Mouse (Mus musculus): ENCODE measurements around the gene Srp14.

The Srp14 gene

GRCm38 (mm10) chr2:118491281-118491731, 11.8 kb upstream of the Srp14 start:
- CTCF ChIA-PET: interaction anchor here (0.6 to 1.3 kb wide), 5 partner anchors 38 to 452 kb away, joined by 3 to 10 read pairs (median 4); no protein-coding TSS in a partner anchor

- CTCF ChIA-PET: interaction anchor here (0.6 to 0.7 kb wide), 2 partner anchors 105 to 130 kb away, joined by 3 to 4 read pairs; no protein-coding TSS in a partner anchor
These were observed 11.0 kb upstream of the Srp14 start for GRCm38 (mm10) chr2:118490241-118491091.

GRCm38 (mm10) chr2:118487806-118488205, 8.3 kb upstream of the Srp14 start:
- CTCF ChIA-PET: interaction anchor here (0.7 to 1.3 kb wide), 3 partner anchors 117 to 150 kb away, joined by 3 to 5 read pairs (median 3); no protein-coding TSS in a partner anchor

- CTCF ChIA-PET: interaction anchor here (0.5 to 1.3 kb wide), 3 partner anchors 14 to 117 kb away, joined by 5 to 10 read pairs (median 5); no protein-coding TSS in a partner anchor
These were observed 7.4 kb upstream of the Srp14 start for GRCm38 (mm10) chr2:118486933-118487332.

GRCm38 (mm10) chr2:118485415-118485814, 5.9 kb upstream of the Srp14 start:
- CTCF ChIA-PET: interaction anchor here (0.6 to 0.9 kb wide), 3 partner anchors 55 to 120 kb away, joined by 3 read pairs; no protein-coding TSS in a partner anchor

GRCm38 (mm10) chr2:118484386-118484898, 4.9 kb upstream of the Srp14 start:
- CTCF ChIA-PET: no interaction called here

- CTCF ChIA-PET: no interaction called here
These were observed 3.5 kb upstream of the Srp14 start for GRCm38 (mm10) chr2:118483032-118483431.

- CTCF ChIA-PET: no interaction called here
These were observed 1.4 kb upstream of the Srp14 start for GRCm38 (mm10) chr2:118480886-118481285.

GRCm38 (mm10) chr2:118478833-118479549, 520 bp downstream of the Srp14 start:
- CTCF ChIA-PET: interaction anchor here (0.5 kb wide), 1 partner anchor 103 kb away, joined by 3 read pairs; no protein-coding TSS in a partner anchor

GRCm38 (mm10) chr2:118468354-118468753, 11.2 kb downstream of the Srp14 start:
- CTCF ChIA-PET: no interaction called here

GRCm38 (mm10) chr2:118466601-118467000, 12.9 kb downstream of the Srp14 start:
- CTCF ChIA-PET: interaction anchor here (0.8 kb wide), 1 partner anchor 38 kb away, joined by 3 read pairs; no protein-coding TSS in a partner anchor

- CTCF ChIA-PET: no interaction called here
These were observed 13.6 kb downstream of the Srp14 start for GRCm38 (mm10) chr2:118465894-118466293.

- CTCF ChIA-PET: no interaction called here
These were observed 15.1 kb downstream of the Srp14 start for GRCm38 (mm10) chr2:118464450-118464849.

GRCm38 (mm10) chr2:118463480-118463879, 16.0 kb downstream of the Srp14 start:
- CTCF ChIA-PET: no interaction called here

GRCm38 (mm10) chr2:118461480-118462165, 17.9 kb downstream of the Srp14 start:
- CTCF ChIA-PET: interaction anchor here (0.6 to 0.7 kb wide), 2 partner anchors 13 to 82 kb away, joined by 4 to 20 read pairs; no protein-coding TSS in a partner anchor

GRCm38 (mm10) chr2:118457463-118458261, 21.8 kb downstream of the Srp14 start:
- CTCF ChIA-PET: no interaction called here

GRCm38 (mm10) chr2:118457029-118457428, 22.5 kb downstream of the Srp14 start:
- CTCF ChIA-PET: no interaction called here

GRCm38 (mm10) chr2:118451056-118451455, 28.5 kb downstream of the Srp14 start:
- CTCF ChIA-PET: no interaction called here

- CTCF ChIA-PET: interaction anchor here (0.6 kb wide), 1 partner anchor 14 kb away, joined by 20 read pairs; no protein-coding TSS in a partner anchor
These were observed 31.3 kb downstream of the Srp14 start for GRCm38 (mm10) chr2:118448181-118448580.
